Mouse (Mus musculus): ENCODE data around the gene Tgfbr3.
A peak's percentile ranks its signal among the peaks of the same experiment; 100 is the strongest.

Tgfbr3 gene

GRCm38 (mm10) chr5:107240276-107240675 is 49.2 kb downstream of the Tgfbr3 start:
- no peak for DNase-seq (ENCODE audit: low spot score in 2 of 2)

GRCm38 (mm10) chr5:107237971-107238426 is 51.4 kb downstream of the Tgfbr3 start:
- no peak for DNase-seq (ENCODE audit: low spot score in 2 of 2)

DNA sequence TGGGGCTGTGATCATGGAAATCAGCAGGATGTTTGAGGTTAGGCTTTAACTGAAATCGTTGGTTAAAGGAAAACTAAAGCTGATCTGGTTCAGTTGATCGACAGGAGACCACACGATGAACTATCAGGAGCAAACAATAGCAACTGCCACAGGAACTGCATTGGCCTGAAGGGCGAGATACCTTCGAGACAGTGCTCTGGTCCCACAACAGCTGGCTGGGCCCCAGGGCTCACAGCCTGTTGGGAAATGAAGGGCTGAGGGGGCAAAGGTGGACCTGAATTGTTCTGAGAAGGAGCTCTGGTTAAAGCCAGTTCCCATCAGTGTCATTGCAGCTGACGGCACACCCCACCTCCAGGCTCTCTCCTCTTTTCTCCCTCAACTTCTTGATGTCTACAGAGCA is 52.5 kb downstream of the Tgfbr3 start:
- peak in 1 of 2 experiments; percentile 13 for DNase-seq (ENCODE audit: low spot score in 2 of 2)

DNA sequence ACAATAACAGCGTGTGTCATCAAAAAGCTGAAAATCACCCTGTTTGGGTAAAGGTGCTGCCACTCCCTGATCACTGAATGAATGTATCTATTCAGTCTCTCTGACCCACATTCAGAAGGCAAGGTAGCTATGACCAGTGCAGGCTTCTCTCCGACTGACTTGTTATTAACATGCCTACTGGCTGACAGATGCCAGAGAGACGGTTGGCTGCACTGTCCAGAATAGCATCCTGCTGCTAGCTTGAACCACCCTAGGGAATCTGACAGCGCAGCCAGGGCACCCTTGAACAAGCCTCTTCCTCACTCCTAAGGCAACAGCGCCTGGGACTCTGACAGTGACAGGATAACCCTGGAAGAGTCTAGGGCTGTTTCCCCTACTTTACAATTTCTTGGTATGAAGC is 53.4 kb downstream of the Tgfbr3 start:
- peak in 1 of 2 experiments; percentile 5 for DNase-seq (ENCODE audit: low spot score in 2 of 2)

DNA sequence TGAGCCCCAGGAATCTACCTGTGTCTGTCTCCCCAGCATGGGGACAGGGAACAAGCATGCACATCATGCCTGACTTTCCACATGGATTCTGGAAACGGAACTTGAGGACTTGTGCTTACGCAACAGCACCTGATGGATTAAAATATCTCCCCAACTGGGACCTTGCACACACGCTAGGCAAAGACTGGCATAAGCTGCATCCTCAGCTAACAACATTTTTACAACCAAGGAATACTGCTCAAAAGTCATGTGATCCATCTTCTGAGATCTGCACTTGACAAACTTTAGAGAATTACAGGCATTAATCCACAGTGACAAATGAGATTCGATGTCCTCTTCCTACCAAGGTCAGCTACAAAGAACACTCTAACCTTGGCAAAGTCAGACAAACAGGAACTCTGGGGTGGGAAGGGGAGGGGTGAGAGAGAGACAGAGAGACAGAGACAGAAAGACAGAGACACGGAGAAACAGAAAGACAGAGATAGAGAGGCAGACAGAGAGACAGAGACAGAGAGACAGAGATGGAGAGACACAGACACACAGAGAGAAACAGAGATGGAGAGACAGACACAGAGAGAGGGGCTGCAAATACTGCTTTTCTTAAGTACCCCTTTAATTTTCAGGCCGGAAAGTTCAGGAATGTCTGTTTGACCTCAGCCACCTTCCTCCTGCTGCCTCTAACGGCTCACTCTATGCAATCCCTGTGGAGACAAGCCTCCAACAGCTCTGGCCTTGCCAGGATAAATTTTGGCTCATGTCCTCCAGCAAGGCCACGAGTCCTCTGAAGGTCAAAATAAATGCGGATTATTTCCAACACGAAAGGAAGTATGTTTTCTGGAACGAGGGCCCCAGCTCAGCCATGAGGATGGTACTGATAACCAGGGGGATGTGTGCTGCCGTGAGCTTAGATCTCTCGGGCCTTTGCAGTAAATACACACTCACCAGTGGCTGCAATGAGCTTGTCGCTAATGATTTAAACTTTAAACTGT is 55.8 kb downstream of the Tgfbr3 start:
- peak in 1 of 2 experiments; percentile 5 for DNase-seq (ENCODE audit: low spot score in 2 of 2)

GRCm38 (mm10) chr5:107230189-107230588 is 59.2 kb downstream of the Tgfbr3 start:
- no peak for DNase-seq (ENCODE audit: low spot score in 2 of 2)

GRCm38 (mm10) chr5:107229037-107229436 is 60.4 kb downstream of the Tgfbr3 start:
- DNase-seq (ENCODE audit: low spot score in 2 of 2) = no peak

DNA sequence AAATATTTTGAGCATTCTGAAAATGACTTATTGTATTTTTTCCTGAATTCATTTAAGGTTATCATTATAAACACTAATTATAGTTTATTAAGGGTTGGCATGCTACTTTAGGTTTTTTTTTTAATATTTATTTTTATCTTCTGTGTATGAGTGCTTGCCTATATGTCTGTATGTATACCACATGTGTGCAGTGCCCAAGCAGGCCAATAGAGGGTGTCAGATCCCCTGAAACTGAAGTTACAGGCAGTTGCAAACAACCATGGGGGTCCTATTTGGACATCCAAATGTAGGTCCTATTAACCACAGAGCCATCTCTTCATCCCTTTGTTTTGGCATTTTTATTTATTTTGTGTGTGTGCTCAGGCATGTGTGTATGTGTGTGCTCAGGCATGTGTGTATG is 61.8 kb downstream of the Tgfbr3 start:
- DNase-seq (ENCODE audit: low spot score in 2 of 2) = no peak

GRCm38 (mm10) chr5:107224820-107225417 is 64.5 kb downstream of the Tgfbr3 start:
- DNase-seq (ENCODE audit: low spot score in 2 of 2) = no peak

DNA sequence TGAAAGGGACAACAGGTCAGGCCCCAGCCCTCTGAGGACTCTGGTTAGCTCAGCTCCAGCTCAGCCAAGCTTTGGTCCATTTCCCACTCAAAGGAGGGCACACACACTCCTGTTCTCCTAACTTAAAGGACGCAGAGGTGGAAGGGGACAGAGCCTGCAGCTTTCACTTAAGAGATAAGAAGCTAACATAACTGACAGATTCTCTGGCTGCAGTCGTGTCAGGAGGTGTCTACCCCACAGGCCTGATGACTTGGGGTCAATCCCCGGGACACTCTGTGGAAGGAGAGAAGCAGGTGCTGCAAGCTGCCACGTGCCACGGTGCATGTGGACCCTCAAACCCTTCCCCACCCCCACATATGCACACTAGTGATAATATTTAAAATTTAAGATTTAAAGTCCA is 65.3 kb downstream of the Tgfbr3 start:
- DNase-seq (ENCODE audit: low spot score in 2 of 2) = no peak

DNA sequence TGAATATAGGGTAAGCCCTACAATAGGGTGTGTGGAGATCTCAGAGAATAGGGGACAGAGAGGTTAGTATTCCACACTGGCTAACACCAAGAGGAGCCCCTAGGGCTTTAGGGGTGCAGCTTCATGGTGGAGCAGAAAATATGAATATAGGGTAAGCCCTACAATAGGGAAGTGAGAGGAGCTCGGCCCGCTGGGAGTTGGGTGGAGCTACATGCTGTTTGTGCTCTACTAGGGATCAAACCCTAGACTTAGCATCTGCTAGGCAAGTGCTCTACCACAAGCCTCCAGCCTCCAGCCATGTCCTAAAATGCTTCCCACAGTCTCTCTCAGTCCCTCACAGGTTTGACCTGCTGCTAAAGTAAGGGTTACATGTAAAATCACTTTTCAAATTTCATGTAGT is 65.9 kb downstream of the Tgfbr3 start:
- DNase-seq (ENCODE audit: low spot score in 2 of 2) = peak in 1 of 2 experiments; percentile 37

GRCm38 (mm10) chr5:107223029-107223428 is 66.4 kb downstream of the Tgfbr3 start:
- DNase-seq (ENCODE audit: low spot score in 2 of 2) = no peak

DNA sequence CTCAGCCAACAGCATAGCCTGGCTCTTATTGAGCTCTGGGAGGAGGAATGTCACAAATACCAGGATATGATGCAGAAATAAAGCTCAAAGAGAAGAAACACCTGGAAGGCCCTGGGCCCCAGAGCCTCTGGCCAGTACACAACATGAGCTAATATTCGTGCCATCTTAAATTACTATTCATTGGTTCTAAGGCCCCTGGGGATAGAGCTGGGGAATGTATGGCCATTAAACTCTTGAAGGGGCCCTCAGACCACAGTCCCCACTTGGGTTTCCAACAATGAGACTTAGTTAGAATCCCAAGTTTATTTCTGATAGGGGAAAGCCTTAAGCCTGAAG is 66.8 kb downstream of the Tgfbr3 start:
- no peak for DNase-seq (ENCODE audit: low spot score in 2 of 2)

- DNase-seq (ENCODE audit: low spot score in 2 of 2) = no peak
Observed at GRCm38 (mm10) chr5:107221892-107222669, 67.3 kb downstream of the Tgfbr3 start.

DNA sequence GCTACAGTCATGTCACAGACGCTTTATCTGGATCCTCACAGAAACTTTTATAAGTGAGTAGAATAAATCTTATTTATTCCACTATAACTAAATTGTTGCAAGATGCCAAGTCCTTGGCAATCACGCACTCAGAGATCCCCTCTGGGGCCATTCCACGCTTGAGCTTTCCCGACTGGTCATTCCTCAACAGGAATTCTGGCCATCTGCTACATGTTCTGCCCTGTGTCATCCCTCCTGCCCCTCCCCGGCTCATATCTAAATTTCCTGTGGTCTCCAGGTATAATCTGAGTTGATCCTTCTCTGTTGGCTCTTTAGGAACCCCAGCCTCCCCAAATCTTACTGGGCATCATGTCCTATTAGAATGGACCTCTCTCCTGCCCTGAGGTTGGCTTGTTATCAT is 68.5 kb downstream of the Tgfbr3 start:
- DNase-seq (ENCODE audit: low spot score in 2 of 2) = no peak

DNA sequence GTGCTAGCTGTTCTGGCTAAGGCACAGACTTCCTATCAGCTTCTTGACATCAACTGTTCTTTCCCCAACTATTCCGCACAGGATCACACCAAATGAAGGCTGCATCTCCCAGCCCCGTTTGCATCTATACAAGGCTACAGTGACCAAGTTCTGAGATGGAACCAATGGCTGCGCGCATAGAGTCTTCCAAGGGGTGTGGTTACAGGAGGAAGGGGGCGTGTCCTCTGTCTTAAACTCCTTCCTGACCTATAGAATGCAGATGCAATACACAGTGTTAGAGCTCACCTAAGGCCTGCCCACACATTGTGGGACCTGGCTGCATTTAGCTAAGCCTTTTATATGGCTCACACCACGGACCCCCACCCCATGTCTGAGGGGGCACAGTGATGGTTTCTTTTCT is 69.5 kb downstream of the Tgfbr3 start:
- DNase-seq (ENCODE audit: low spot score in 2 of 2) = no peak

GRCm38 (mm10) chr5:107219318-107219717 is 70.1 kb downstream of the Tgfbr3 start:
- DNase-seq (ENCODE audit: low spot score in 2 of 2) = no peak

DNA sequence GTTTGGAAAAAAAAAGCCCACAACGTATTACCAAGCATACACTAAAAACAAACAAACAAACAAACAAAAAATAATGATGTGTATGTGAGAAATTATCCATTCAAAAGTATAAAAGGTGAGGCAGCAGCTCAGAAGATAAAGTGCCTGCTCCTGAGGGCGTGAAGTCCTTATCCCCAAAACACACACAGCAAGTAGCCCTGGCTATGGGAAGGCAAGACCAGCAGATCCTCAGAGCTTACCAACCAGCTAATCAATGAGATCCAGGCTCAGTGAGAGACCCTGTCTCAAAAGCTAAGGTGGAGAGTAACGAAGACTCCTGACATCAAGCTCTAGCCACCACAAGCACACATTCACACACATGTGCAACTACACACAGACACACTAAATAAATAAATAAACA is 70.8 kb downstream of the Tgfbr3 start:
- DNase-seq (ENCODE audit: low spot score in 2 of 2) = no peak

- no peak for DNase-seq (ENCODE audit: low spot score in 2 of 2)
Observed at GRCm38 (mm10) chr5:107217139-107217538, 72.3 kb downstream of the Tgfbr3 start.

GRCm38 (mm10) chr5:107213373-107214132 is 75.9 kb downstream of the Tgfbr3 start:
- DNase-seq (ENCODE audit: low spot score in 2 of 2) = no peak

- no peak for DNase-seq (ENCODE audit: low spot score in 2 of 2)
Observed at GRCm38 (mm10) chr5:107211830-107212370, 77.5 kb downstream of the Tgfbr3 start.
